Mouse (Mus musculus) heart, embryonic 14.5 days (tissue): ENCODE results near the gene Myh10. TPM values are rescaled to one million over a fixed set of nuclear protein-coding genes. Genes with fewer than 3 reads are reported as not detected.

ENCODE experiments used
- ATAC-seq: fragments of 200-750 bp; cut with Nextera tagmentation; 2 replicates; pipeline ENCODE4 v1.8.0; 2017; ENCODE audit warnings: low read depth, moderate TSS enrichment; ENCODE audit not compliant: insufficient number of reproducible peaks, insufficient read depth, low FRiP score
- H3K27ac ChIP-seq, 2 experiments: fragments of 200-500 bp in 1 of 2; fragments of 300-500 bp in 1 of 2; sonication (generic) in 1 of 2; replicated peaks in 1 of 2; 2 replicates each; pipeline ENCODE4 v1.5.1; 2012 to 2014; ENCODE audit warnings: low read depth in 2 of 2, low read length in 2 of 2, control low read depth in 1 of 2, mild to moderate bottlenecking in 1 of 2, mixed read lengths in 1 of 2; ENCODE audit not compliant: control insufficient read depth in 1 of 2, insufficient read depth in 1 of 2
- H3K27me3 ChIP-seq: fragments of 300-500 bp; sonication (generic); 2 replicates; pipeline ENCODE4 v1.6.1; 2014; ENCODE audit warnings: mild to moderate bottlenecking, low read length, control low read depth; ENCODE audit not compliant: control insufficient read depth, insufficient read depth
- H3K36me3 ChIP-seq: fragments of 300-500 bp; sonication (generic); 2 replicates; pipeline ENCODE4 v1.6.1; 2014; ENCODE audit warnings: mild to moderate bottlenecking, control low read depth, low read length, mixed read lengths; ENCODE audit not compliant: control insufficient read depth, insufficient read depth
- H3K4me1 ChIP-seq, 2 experiments: fragments of 200-500 bp in 1 of 2; fragments of 300-500 bp in 1 of 2; sonication (generic) in 1 of 2; 2 replicates each; pipeline ENCODE4 v1.6.1; 2012 to 2014; ENCODE audit warnings: low read length in 2 of 2, control low read depth in 1 of 2, mixed read lengths in 1 of 2; ENCODE audit not compliant: control insufficient read depth in 2 of 2, insufficient read depth in 2 of 2
- H3K4me2 ChIP-seq: fragments of 300-500 bp; sonication (generic); 2 replicates; pipeline ENCODE4 v1.6.1; 2014; ENCODE audit warnings: mild to moderate bottlenecking, low read length
- H3K4me3 ChIP-seq, 2 experiments: fragments of 200-500 bp in 1 of 2; fragments of 300-500 bp in 1 of 2; sonication (generic) in 1 of 2; 2 replicates each; pipeline ENCODE4 v1.5.1; 2012 to 2014; ENCODE audit warnings: low read length in 2 of 2, mild to moderate bottlenecking in 2 of 2, control low read depth in 1 of 2, low read depth in 1 of 2, moderate library complexity in 1 of 2; ENCODE audit not compliant: control insufficient read depth in 1 of 2, insufficient read depth in 1 of 2
- H3K9ac ChIP-seq: fragments of 300-500 bp; sonication (generic); 2 replicates; pipeline ENCODE4 v1.6.1; 2014; ENCODE audit warnings: mild to moderate bottlenecking, low read length
- H3K9me3 ChIP-seq: fragments of 300-500 bp; sonication (generic); 2 replicates; pipeline ENCODE4 v1.6.1; 2016; ENCODE audit warnings: low read length, control low read depth; ENCODE audit not compliant: control insufficient read depth
- WGBS: fragments of 180-500 bp; shearing (Covaris S2); extraction: QIAGEN DNeasy Blood & Tissue Kit; methylation state at CpG from one replicate; pipeline ENCODE4 v1.1.7; 2014; 5-methylcytosine and 5-hydroxymethylcytosine counted together
- polyA plus RNA-seq: library from polyadenylated mRNA; unstranded; fragments of >200 nt; fragmentation: Nextera tagmentation; extraction: Ambion mirVana; gene quantifications from 2 replicates; pipeline ENCODE4 v1.2.1, GENCODE M21; 2014

Myh10 gene
- polyA plus RNA-seq, 1 experiment from 2014 or later = 122 TPM

DNA sequence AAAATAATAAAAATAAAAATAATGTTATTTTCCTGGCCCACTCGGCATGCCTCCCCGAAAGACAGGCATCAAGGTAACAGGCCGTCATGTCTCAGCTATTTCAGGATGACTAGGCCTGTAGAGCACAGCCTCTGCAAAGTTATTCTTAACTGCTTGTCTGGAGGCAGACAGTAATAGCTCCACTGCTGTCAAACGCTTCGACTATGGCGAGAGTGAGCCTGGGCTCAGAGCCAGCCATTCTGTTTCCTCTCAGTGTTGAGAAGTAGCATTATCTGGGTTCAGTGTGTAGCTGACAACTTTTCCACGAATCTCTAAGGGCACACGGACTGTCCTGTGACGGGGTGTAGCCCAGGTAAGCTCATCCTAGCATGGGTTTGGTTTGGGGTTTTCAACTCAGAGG lies 33.5 kb upstream of the Myh10 start:
- Histone ChIP-seq H3K4me2 (peak overlapping the region; percentile 7; the same call in 1 of the 2 replicates), H3K36me3 (no peaks in the 10 kb centered on the region), H3K27ac (peak overlapping the region; percentile 82 to 95), H3K9ac (peak overlapping the region; percentile 51; the same call in 1 of the 2 replicates), H3K27me3 (no peaks in the 10 kb centered on the region), H3K9me3 (no peaks in the 10 kb centered on the region), H3K4me1 (peaks cover 23 to 60% of the 10 kb centered on the region in 2 experiments), H3K4me3 (no peak overlapping the region)
- 9% methylated on average over 9 of the region's 9 CpGs for WGBS
- ATAC-seq = peak; percentile 89

DNA sequence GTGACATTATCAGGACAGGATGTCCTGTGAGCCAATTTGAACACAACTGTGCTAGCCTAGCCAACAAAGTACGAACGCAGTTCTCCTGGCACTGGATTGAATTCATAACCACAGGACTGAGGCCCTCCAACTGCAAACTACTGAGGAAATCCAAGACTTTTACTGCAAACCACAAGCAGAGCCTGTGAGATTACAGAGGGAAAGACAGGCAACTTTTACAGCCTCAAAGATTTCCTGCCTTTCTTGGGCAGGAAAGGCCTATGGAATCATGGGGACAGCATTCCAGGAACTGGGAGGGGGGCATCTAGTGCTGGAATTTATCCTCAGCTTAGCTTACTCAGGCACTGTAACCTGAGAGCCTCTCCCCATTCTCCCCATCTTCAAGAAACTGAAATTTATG lies 26.0 kb upstream of the Myh10 start:
- Histone ChIP-seq H3K4me3 (no peak overlapping the region), H3K9me3 (peaks cover 8% of the 10 kb centered on the region; the same call in 1 of the 2 replicates), H3K27me3 (no peaks in the 10 kb centered on the region), H3K4me2 (no peak overlapping the region), H3K27ac (peak overlapping the region; percentile 46 to 64; a peak in 3 of 4 replicates), H3K4me1 (peaks cover 6 to 8% of the 10 kb centered on the region in 2 experiments; a peak in 2 of 4 replicates), H3K9ac (no peak overlapping the region), H3K36me3 (no peaks in the 10 kb centered on the region)
- WGBS = 54% methylated on average over 2 of the region's 2 CpGs
- no peak for ATAC-seq

DNA sequence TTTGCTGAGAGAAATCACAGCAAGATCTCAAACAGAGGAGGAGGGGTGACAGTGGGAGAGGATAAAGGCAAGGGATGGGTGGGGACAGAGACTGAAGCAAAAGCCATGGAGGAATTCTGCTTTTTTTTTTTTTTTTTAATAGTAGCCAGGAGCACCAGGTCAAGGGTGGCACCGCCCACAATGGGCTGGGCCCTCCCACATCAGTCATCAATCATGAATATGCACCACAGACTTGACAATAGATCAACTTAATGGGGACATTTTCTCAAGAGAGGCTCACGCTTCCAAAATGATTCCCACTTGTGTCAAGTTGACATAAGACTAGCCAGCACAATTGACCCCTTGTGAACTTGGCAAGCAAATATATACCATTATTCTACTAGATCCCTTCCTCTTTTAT lies 25.1 kb upstream of the Myh10 start:
- H3K9ac ChIP-seq = no peak overlapping the region
- no peaks in the 10 kb centered on the region for H3K27me3 ChIP-seq
- 76% methylated on average over 2 of the region's 2 CpGs for WGBS
- no peak overlapping the region for H3K4me2 ChIP-seq
- peaks cover 8% of the 10 kb centered on the region; the same call in 1 of the 2 replicates for H3K9me3 ChIP-seq
- H3K4me1 ChIP-seq = peaks cover 4 to 8% of the 10 kb centered on the region in 2 experiments; a peak in 2 of 4 replicates
- no peaks in the 10 kb centered on the region for H3K36me3 ChIP-seq
- H3K4me3 ChIP-seq = no peak overlapping the region
- no peak for ATAC-seq
- H3K27ac ChIP-seq = no peak overlapping the region; a peak in 1 of 4 replicates

DNA sequence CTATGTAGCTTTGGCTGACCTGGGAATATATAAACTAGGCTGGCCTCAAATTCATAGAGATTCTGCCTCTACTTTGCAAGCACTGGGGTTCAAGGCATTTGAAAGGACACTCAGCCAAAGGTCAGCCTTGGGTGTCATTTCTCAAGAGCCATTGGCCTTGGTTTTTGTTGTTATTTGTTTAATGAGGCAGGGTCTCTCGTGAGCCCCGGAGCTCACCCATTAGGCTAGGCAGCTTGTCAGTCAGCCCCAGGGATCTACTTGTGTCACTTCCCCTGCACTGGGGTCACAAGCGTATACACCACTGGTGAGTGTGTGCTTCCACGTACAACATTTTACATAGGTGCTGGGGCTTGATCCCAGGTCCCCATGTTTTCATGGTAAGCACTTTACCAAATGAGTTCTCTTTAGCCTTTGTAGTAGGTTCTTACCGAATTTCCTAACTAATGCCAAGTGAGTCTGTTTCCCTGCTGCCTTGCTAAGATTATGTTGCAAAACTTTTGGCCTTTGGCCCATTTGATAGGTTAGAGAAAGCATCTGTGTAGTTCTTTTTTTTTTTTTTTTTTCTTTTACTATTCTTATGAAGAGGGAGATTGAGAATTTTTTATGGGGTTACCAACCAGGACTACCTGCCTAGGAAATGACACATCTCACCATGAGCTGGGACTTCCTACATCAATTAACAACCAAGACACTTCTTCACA lies 18.9 kb upstream of the Myh10 start:
- Histone ChIP-seq H3K9ac (no peak overlapping the region), H3K36me3 (no peaks in the 10 kb centered on the region), H3K4me1 (peaks cover 20 to 32% of the 10 kb centered on the region in 2 experiments), H3K27me3 (no peaks in the 10 kb centered on the region), H3K9me3 (peaks cover 7% of the 10 kb centered on the region; the same call in 1 of the 2 replicates), H3K4me3 (no peak overlapping the region), H3K4me2 (no peak overlapping the region), H3K27ac (no peak overlapping the region)
- no peak for ATAC-seq
- 85% methylated on average over 5 of the region's 5 CpGs for WGBS

DNA sequence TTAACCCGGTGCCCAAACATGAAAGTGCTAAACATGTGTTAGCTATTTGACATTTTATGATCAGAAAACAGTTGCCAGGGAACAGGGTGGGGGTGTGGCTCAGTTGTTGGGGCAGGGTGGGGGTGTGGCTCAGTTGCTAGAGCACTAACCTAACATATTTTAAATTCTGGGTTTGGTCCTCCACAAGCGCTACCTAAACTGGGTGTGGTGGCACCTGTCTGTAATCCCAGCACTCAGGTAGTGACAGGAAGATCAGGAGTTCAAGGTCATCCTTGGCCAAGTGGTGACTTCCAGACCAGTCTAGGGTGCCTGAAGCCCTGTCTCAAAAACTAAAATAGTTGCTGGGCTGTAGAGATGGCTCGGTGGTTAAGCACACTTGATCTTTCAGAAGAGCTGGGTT lies 17.3 kb upstream of the Myh10 start:
- H3K4me2 ChIP-seq = no peak overlapping the region
- ATAC-seq = no peak
- peak overlapping the region; percentile 77 to 91 for H3K27ac ChIP-seq
- WGBS = 62% methylated on average over 3 of the region's 3 CpGs
- no peaks in the 10 kb centered on the region for H3K27me3 ChIP-seq
- no peaks in the 10 kb centered on the region for H3K36me3 ChIP-seq
- no peaks in the 10 kb centered on the region for H3K9me3 ChIP-seq
- H3K9ac ChIP-seq = no peak overlapping the region
- H3K4me3 ChIP-seq = no peak overlapping the region
- peaks cover 20 to 32% of the 10 kb centered on the region in 2 experiments for H3K4me1 ChIP-seq

DNA sequence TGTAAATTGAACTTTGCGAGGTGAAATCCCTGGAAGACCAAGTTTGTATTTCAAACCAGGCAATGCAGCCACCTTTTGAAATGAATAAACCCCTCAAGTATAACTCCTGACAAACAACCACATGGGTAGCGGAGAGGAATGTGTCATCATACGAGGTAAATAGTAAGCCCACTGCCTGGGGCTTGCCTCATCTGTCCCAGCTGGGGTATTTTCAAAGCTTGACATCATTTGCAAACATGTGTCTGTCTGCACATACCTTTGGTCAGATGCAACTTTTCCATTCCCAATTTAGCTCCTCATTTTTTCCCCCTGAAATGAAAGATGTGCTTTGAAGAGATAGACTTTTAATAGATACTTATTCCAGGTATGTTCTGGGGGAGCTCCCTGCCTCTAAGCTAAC lies 16.7 kb upstream of the Myh10 start:
- WGBS = 49% methylated on average over 3 of the region's 3 CpGs
- no peak overlapping the region for H3K4me2 ChIP-seq
- no peak overlapping the region for H3K4me3 ChIP-seq
- H3K36me3 ChIP-seq = no peaks in the 10 kb centered on the region
- H3K9ac ChIP-seq = no peak overlapping the region
- H3K27me3 ChIP-seq = no peaks in the 10 kb centered on the region
- H3K27ac ChIP-seq = peak overlapping the region; percentile 77 to 91
- no peak for ATAC-seq
- no peaks in the 10 kb centered on the region for H3K9me3 ChIP-seq
- H3K4me1 ChIP-seq = peaks cover 20 to 32% of the 10 kb centered on the region in 2 experiments

DNA sequence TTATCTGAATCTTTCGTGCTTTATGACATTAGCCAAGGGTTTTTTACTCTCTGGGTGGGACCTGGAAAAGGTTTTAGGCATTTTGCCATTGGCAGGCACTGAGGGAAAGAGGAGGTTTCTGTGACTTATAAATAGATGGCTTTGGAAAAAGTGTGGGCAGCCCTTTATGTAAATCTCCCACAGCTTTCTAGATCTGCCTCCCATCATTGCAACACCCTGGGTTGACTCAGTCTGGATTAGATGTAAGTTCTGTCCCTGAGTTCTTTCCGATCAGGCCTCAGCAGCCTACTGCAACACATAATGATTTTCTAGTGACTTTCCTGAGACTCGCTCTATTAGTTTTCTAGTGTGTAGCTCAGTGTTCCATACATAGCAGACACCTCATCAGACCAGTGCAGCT lies 16.1 kb upstream of the Myh10 start:
- H3K4me2 ChIP-seq = peak overlapping the region; percentile 40
- peaks cover 20 to 32% of the 10 kb centered on the region in 2 experiments for H3K4me1 ChIP-seq
- peak overlapping the region; percentile 77 to 91 for H3K27ac ChIP-seq
- no peaks in the 10 kb centered on the region for H3K27me3 ChIP-seq
- no peak overlapping the region for H3K4me3 ChIP-seq
- H3K9ac ChIP-seq = peak overlapping the region; percentile 36; the same call in 1 of the 2 replicates
- 27% methylated on average over 3 of the region's 3 CpGs for WGBS
- no peaks in the 10 kb centered on the region for H3K9me3 ChIP-seq
- H3K36me3 ChIP-seq = no peaks in the 10 kb centered on the region
- ATAC-seq = peak; percentile 61
